Mouse (Mus musculus): ENCODE measurements around the gene Slc2a8.

- TF ChIP-seq POLR2A (IDR thresholded peaks at IDR 0.05; ENCODE audit: insufficient read length, low read depth): no peak
- TF ChIP-seq E2F4 (IDR thresholded peaks at IDR 0.05; ENCODE audit: insufficient read depth): no peak
- no peak for TF ChIP-seq TCF12 (IDR thresholded peaks at IDR 0.05; ENCODE audit: insufficient read depth, poor library complexity, severe bottlenecking)
- TF ChIP-seq USF1 (IDR thresholded peaks at IDR 0.05; ENCODE audit: low read depth): no peak
- TF ChIP-seq POLR2AphosphoS2 (IDR thresholded peaks at IDR 0.05; ENCODE audit: insufficient read length, low read depth): no peak
- no peak for TF ChIP-seq CEBPB (IDR thresholded peaks at IDR 0.05; ENCODE audit: insufficient read depth, poor library complexity, severe bottlenecking)
- no peak for TF ChIP-seq REST (IDR thresholded peaks at IDR 0.05; ENCODE audit: insufficient read depth, insufficient read length)
- TF ChIP-seq TCF3 (IDR thresholded peaks at IDR 0.05; ENCODE audit: insufficient read length, low read depth): no peak
- TF ChIP-seq MYOD1 (IDR thresholded peaks at IDR 0.05; ENCODE audit: control insufficient read depth in 1 of 3, insufficient read length in 2 of 3, low read depth in 2 of 3): no peak
- no peak for TF ChIP-seq MYOG (IDR thresholded peaks at IDR 0.05; ENCODE audit: control insufficient read depth in 1 of 3, insufficient read depth in 1 of 3, insufficient read length in 2 of 3, low read depth in 2 of 3)
- no peak for TF ChIP-seq MAX (IDR thresholded peaks at IDR 0.05; ENCODE audit: low read depth)
- no peak for TF ChIP-seq SRF (IDR thresholded peaks at IDR 0.05; ENCODE audit: control insufficient read depth, insufficient read length, low read depth)
Measured at GRCm38 (mm10) chr2:32963544-32963943, 18.3 kb downstream of the Slc2a8 start.
